In genomic region chr9:58441351-58442104, GRCm38 (mm10) we compare ENCODE assay signal across 10 mouse cellular contexts. TPM values are rescaled to one million over a fixed set of nuclear protein-coding genes. Genes with fewer than 3 reads are reported as not detected.
DNase-seq lines count a peak whose midpoint lies in the region; ATAC-seq lines count a peak whose summit lies in the region.
"Had no signal": no experiment of that assay in that cellular context is flagged by ENCODE, and none has a peak within 500 bp of the region (broad histone marks: within the 10 kb centered on the region; RNA-seq: fewer than 3 reads in every experiment).

No protein-coding gene starts in this region.

- peak overlapping the region; percentile 65; the same call in 1 of the 2 replicates for H3K27ac ChIP-seq in hindbrain, embryonic 13.5 days
- H3K27ac ChIP-seq in hindbrain, embryonic 12.5 days: no peak overlapping the region

- H3K9ac ChIP-seq in hindbrain, embryonic 13.5 days: no peak overlapping the region
- H3K9ac ChIP-seq in hindbrain, embryonic 12.5 days: no peak overlapping the region

- 82% methylated on average over 6 of the region's 6 CpGs for WGBS in hindbrain, embryonic 13.5 days
- 79% methylated on average over 6 of the region's 6 CpGs for WGBS in hindbrain, embryonic 12.5 days

- DNase-seq in right cerebral cortex, adult 2 months (ENCODE audit: low spot score in 2 of 2): peak; percentile 61 to 62
- no peak for DNase-seq in right cerebral cortex, postnatal 14 days
- peak; percentile 33 for DNase-seq in cerebellum, adult 8-10 months
- DNase-seq in right cerebral cortex, postnatal 36 days (ENCODE audit: low spot score in 2 of 2): peak; percentile 22 to 36
- DNase-seq in T-cell, adult 2 months (ENCODE audit: low spot score): no peak
- DNase-seq in thymus, postnatal 4 days: no peak
- DNase-seq: gastrocnemius, postnatal 10 days; lung, adult 18-20 months had no signal

- ATAC-seq in hindbrain, embryonic 13.5 days (ENCODE audit: low FRiP score): no peak
- no peak for ATAC-seq in hindbrain, embryonic 12.5 days (ENCODE audit: low FRiP score)

- no peaks in the 10 kb centered on the region for H3K27me3 ChIP-seq in hindbrain, embryonic 13.5 days
- no peaks in the 10 kb centered on the region for H3K27me3 ChIP-seq in hindbrain, embryonic 12.5 days

- H3K36me3 ChIP-seq in hindbrain, embryonic 13.5 days: no peaks in the 10 kb centered on the region
- no peaks in the 10 kb centered on the region for H3K36me3 ChIP-seq in hindbrain, embryonic 12.5 days

- H3K4me3 ChIP-seq in hindbrain, embryonic 13.5 days: no peak overlapping the region
- H3K4me3 ChIP-seq in hindbrain, embryonic 12.5 days: no peak overlapping the region

- H3K9me3 ChIP-seq in hindbrain, embryonic 13.5 days: no peaks in the 10 kb centered on the region
- no peaks in the 10 kb centered on the region for H3K9me3 ChIP-seq in hindbrain, embryonic 12.5 days (replicated peaks)

- H3K4me2 ChIP-seq in hindbrain, embryonic 13.5 days: no peak overlapping the region
- no peak overlapping the region for H3K4me2 ChIP-seq in hindbrain, embryonic 12.5 days (replicated peaks)

- peaks cover 66% of the 10 kb centered on the region for H3K4me1 ChIP-seq in hindbrain, embryonic 13.5 days (replicated peaks)
- H3K4me1 ChIP-seq in hindbrain, embryonic 12.5 days: peaks cover 38% of the 10 kb centered on the region

RNA-seq across cellular contexts. Expression of gene Insyn1, which starts 46.9 kb away (rescaled TPM):
- 5.0 and 6.8 TPM in 2 replicates for polyA plus RNA-seq in hindbrain, embryonic 13.5 days (2015; fragmentation: Nextera tagmentation; extraction: Ambion mirVana)
- 5.2 and 5.6 TPM in 2 replicates for polyA plus RNA-seq in hindbrain, embryonic 12.5 days (2016; fragmentation: Nextera tagmentation; extraction: Ambion mirVana)

Comparison
In these comparisons a context has a peak if more than half of its experiments do, and no peak if none do; other contexts are left out.
1. DNase-seq: peak in right cerebral cortex, adult 2 months (2 of 2), cerebellum, adult 8-10 months (single experiment) and right cerebral cortex, postnatal 36 days (2 of 2); none in right cerebral cortex, postnatal 14 days (single experiment), T-cell, adult 2 months (single experiment) and thymus, postnatal 4 days (single experiment).